Mouse (Mus musculus) thymus, adult 2 months (tissue): Measurements from ENCODE around the gene Psmd11. TPM values are rescaled to one million over a fixed set of nuclear protein-coding genes. Genes with fewer than 3 reads are reported as not detected.
"Not testable (repeated sequence)": the region's sequence is repeated elsewhere in the genome, so short reads cannot be mapped to it uniquely, and the experiment has no call there.

Source experiments
- DNase-seq: peaks from one replicate; pipeline ENCODE4 v3.0.0; 2021
- H3K27ac ChIP-seq: fragments of 200-500 bp; 2 replicates; pipeline ENCODE4 v1.5.1; 2012; ENCODE audit warnings: low read length, control low read depth; ENCODE audit not compliant: control insufficient read depth, insufficient read depth
- H3K27me3 ChIP-seq: fragments of 200-500 bp; 2 replicates; pipeline ENCODE4 v1.6.1; 2012; ENCODE audit warnings: mild to moderate bottlenecking, low read length, moderate library complexity, mixed read lengths; ENCODE audit not compliant: control insufficient read depth, insufficient read depth
- H3K36me3 ChIP-seq: fragments of 200-500 bp; 2 replicates; pipeline ENCODE4 v1.6.1; 2012; ENCODE audit warnings: mild to moderate bottlenecking, low read length, moderate library complexity; ENCODE audit not compliant: control insufficient read depth, insufficient read depth
- H3K4me1 ChIP-seq: fragments of 200-500 bp; replicated peaks from 2 replicates; pipeline ENCODE4 v1.6.1; 2012; ENCODE audit warnings: low read length; ENCODE audit not compliant: control insufficient read depth, insufficient read depth
- H3K4me3 ChIP-seq: fragments of 200-500 bp; 2 replicates; pipeline ENCODE4 v1.5.1; 2012; ENCODE audit warnings: mild to moderate bottlenecking, low read length, control low read depth, moderate library complexity; ENCODE audit not compliant: control insufficient read depth, insufficient read depth
- CTCF ChIP-seq: fragments of 200-500 bp; IDR thresholded peaks from 2 replicates; pipeline ENCODE4 v1.5.1; 2012; ENCODE audit warnings: mild to moderate bottlenecking, control low read depth, low read length, moderate library complexity, borderline replicate concordance; ENCODE audit not compliant: control insufficient read depth, poor library complexity, insufficient read depth; ENCODE audit errors: extremely low read depth
- POLR2A ChIP-seq: fragments of 200-500 bp; IDR thresholded peaks from 2 replicates; pipeline ENCODE4 v1.6.1; 2012; ENCODE audit warnings: mild to moderate bottlenecking, low read length, control low read depth, moderate library complexity; ENCODE audit not compliant: control insufficient read depth, poor library complexity, insufficient read depth; ENCODE audit errors: extremely low read depth
- WGBS: fragments of 180-500 bp; shearing (Covaris S2); methylation state at CpG from one replicate; pipeline ENCODE4 v1.1.7; 2018; 5-methylcytosine and 5-hydroxymethylcytosine counted together
- polyA plus RNA-seq: library from polyadenylated mRNA; depleted of rRNA; stranded (reverse); fragments of >200 nt; gene quantifications from 2 replicates; pipeline ENCODE4 v1.2.3, GENCODE M21; 2012

Psmd11 gene
- polyA plus RNA-seq, 1 experiment = 71.7 TPM

GRCm38 (mm10) chr11:80429009-80429475 is 627 bp downstream of the Psmd11 start:
- no peak for TF ChIP-seq POLR2A
- no peak for TF ChIP-seq CTCF
- H3K27me3 ChIP-seq = no peaks in the 10 kb centered on the region
- peaks cover 20% of the 10 kb centered on the region for H3K36me3 ChIP-seq
- DNase-seq = peak; percentile 44
- under 1% methylated on average over 37 of the region's 37 CpGs for WGBS
- no peak overlapping the region; the same call in 1 of the 2 replicates for H3K27ac ChIP-seq
- peak overlapping the region; percentile 95 for H3K4me3 ChIP-seq
- peaks cover 5% of the 10 kb centered on the region for H3K4me1 ChIP-seq

GRCm38 (mm10) chr11:80429500-80430166 is 1.2 kb downstream of the Psmd11 start:
- WGBS = 63% methylated on average over 14 of the region's 14 CpGs
- no peak for TF ChIP-seq POLR2A
- no peak for TF ChIP-seq CTCF
- no peak overlapping the region for H3K27ac ChIP-seq
- no peaks in the 10 kb centered on the region for H3K27me3 ChIP-seq
- H3K4me3 ChIP-seq = peak overlapping the region; percentile 95
- peaks cover 20% of the 10 kb centered on the region for H3K36me3 ChIP-seq
- DNase-seq = no peak
- peaks cover 5% of the 10 kb centered on the region for H3K4me1 ChIP-seq

GRCm38 (mm10) chr11:80430366-80430910 is 2.0 kb downstream of the Psmd11 start:
- no peaks in the 10 kb centered on the region for H3K27me3 ChIP-seq
- 97% methylated on average over 3 of the region's 3 CpGs for WGBS
- peaks cover 5% of the 10 kb centered on the region; the same call in 1 of the 2 replicates for H3K4me1 ChIP-seq
- peaks cover 20% of the 10 kb centered on the region for H3K36me3 ChIP-seq
- no peak for DNase-seq
- no peak overlapping the region for H3K4me3 ChIP-seq
- H3K27ac ChIP-seq = no peak overlapping the region
- TF ChIP-seq POLR2A (no peak), CTCF (no peak)

GRCm38 (mm10) chr11:80446916-80447315 is 18.5 kb downstream of the Psmd11 start:
- WGBS = 97% methylated on average over 3 of the region's 3 CpGs
- DNase-seq = no peak
- Histone ChIP-seq H3K4me1 (no peaks in the 10 kb centered on the region), H3K27ac (no peak overlapping the region), H3K36me3 (peaks cover 50% of the 10 kb centered on the region), H3K4me3 (no peak overlapping the region), H3K27me3 (no peaks in the 10 kb centered on the region)
- TF ChIP-seq CTCF (no peak), POLR2A (no peak)

GRCm38 (mm10) chr11:80449859-80450258 is 21.4 kb downstream of the Psmd11 start:
- no peaks in the 10 kb centered on the region for H3K4me1 ChIP-seq
- no peaks in the 10 kb centered on the region for H3K27me3 ChIP-seq
- no peak overlapping the region for H3K4me3 ChIP-seq
- H3K36me3 ChIP-seq = peaks cover 45% of the 10 kb centered on the region
- no peak for DNase-seq
- TF ChIP-seq POLR2A (no peak), CTCF (no peak)
- no peak overlapping the region for H3K27ac ChIP-seq
- 97% methylated on average over 2 of the region's 2 CpGs for WGBS

GRCm38 (mm10) chr11:80452242-80452641 is 23.8 kb downstream of the Psmd11 start:
- TF ChIP-seq POLR2A = no peak
- no peak for TF ChIP-seq CTCF
- WGBS = 88% methylated on average over 3 of the region's 3 CpGs
- Histone ChIP-seq H3K36me3 (peaks cover 40% of the 10 kb centered on the region), H3K4me3 (no peak overlapping the region), H3K4me1 (no peaks in the 10 kb centered on the region), H3K27ac (no peak overlapping the region), H3K27me3 (no peaks in the 10 kb centered on the region)
- DNase-seq = no peak

GRCm38 (mm10) chr11:80453198-80453597 is 24.8 kb downstream of the Psmd11 start:
- 97% methylated on average over 1 of the region's 1 CpGs for WGBS
- Histone ChIP-seq H3K36me3 (peaks cover 47% of the 10 kb centered on the region), H3K4me1 (no peaks in the 10 kb centered on the region), H3K27ac (no peak overlapping the region), H3K4me3 (no peak overlapping the region), H3K27me3 (no peaks in the 10 kb centered on the region)
- DNase-seq = no peak
- TF ChIP-seq POLR2A = no peak
- TF ChIP-seq CTCF = no peak

GRCm38 (mm10) chr11:80463605-80464130 is 35.3 kb downstream of the Psmd11 start:
- WGBS = 96% methylated on average over 4 of the region's 4 CpGs
- H3K4me1 ChIP-seq = not testable (repeated sequence)
- peaks cover 84% of the 10 kb centered on the region for H3K36me3 ChIP-seq

More at GRCm38 (mm10) chr11:80463605-80464130, 35.3 kb downstream of the Psmd11 start:
- not testable (repeated sequence) for H3K27me3 ChIP-seq, H3K27ac ChIP-seq, DNase-seq, H3K4me3 ChIP-seq
